Mouse (Mus musculus) cerebellum, postnatal 4 days (tissue): ENCODE measurements around the gene Thy1.

ENCODE experiments used
- DNase-seq, 2 experiments: peaks; one replicate each; pipeline ENCODE4 v3.0.0; 2022; ENCODE audit warnings: low spot score in 2 of 2, mixed read lengths in 1 of 2

The Thy1 gene

GRCm38 (mm10) chr9:44042836-44043707 lies at the start of gene Thy1:
TSS of gene Thy1 (plus strand) at chr9:44043384.
- DNase-seq = peak; percentile 35 to 49

- DNase-seq = no peak
Observed at GRCm38 (mm10) chr9:43997681-43998080, 45.5 kb upstream of the Thy1 start.

- DNase-seq = no peak
Observed at GRCm38 (mm10) chr9:43998851-43999250, 44.3 kb upstream of the Thy1 start.

GRCm38 (mm10) chr9:44004362-44004761 lies 38.8 kb upstream of the Thy1 start:
- DNase-seq = no peak

GRCm38 (mm10) chr9:44005305-44005704 lies 37.9 kb upstream of the Thy1 start:
- no peak for DNase-seq

GRCm38 (mm10) chr9:44007323-44007722 lies 35.9 kb upstream of the Thy1 start:
- DNase-seq = no peak

GRCm38 (mm10) chr9:44007991-44008390 lies 35.2 kb upstream of the Thy1 start:
- no peak for DNase-seq

GRCm38 (mm10) chr9:44010900-44011299 lies 32.3 kb upstream of the Thy1 start:
- DNase-seq = no peak

- no peak for DNase-seq
Observed at GRCm38 (mm10) chr9:44011668-44012067, 31.5 kb upstream of the Thy1 start.

GRCm38 (mm10) chr9:44012164-44012563 lies 31.0 kb upstream of the Thy1 start:
- no peak for DNase-seq

- DNase-seq = peak in 1 of 2 experiments; percentile 25
Observed at GRCm38 (mm10) chr9:44012761-44013301, 30.4 kb upstream of the Thy1 start.

- DNase-seq = no peak
Observed at GRCm38 (mm10) chr9:44013781-44014180, 29.4 kb upstream of the Thy1 start.

GRCm38 (mm10) chr9:44016304-44016703 lies 26.9 kb upstream of the Thy1 start:
- DNase-seq = peak in 1 of 2 experiments; percentile 10

GRCm38 (mm10) chr9:44017846-44018245 lies 25.3 kb upstream of the Thy1 start:
- DNase-seq = no peak

GRCm38 (mm10) chr9:44020001-44020400 lies 23.2 kb upstream of the Thy1 start:
- DNase-seq = no peak

- no peak for DNase-seq
Observed at GRCm38 (mm10) chr9:44022100-44022847, 20.9 kb upstream of the Thy1 start.

- DNase-seq = no peak
Observed at GRCm38 (mm10) chr9:44024096-44024495, 19.1 kb upstream of the Thy1 start.

- DNase-seq = no peak
Observed at GRCm38 (mm10) chr9:44029580-44030236, 13.5 kb upstream of the Thy1 start.

GRCm38 (mm10) chr9:44030646-44031045 lies 12.5 kb upstream of the Thy1 start:
- DNase-seq = no peak

GRCm38 (mm10) chr9:44031079-44031478 lies 12.1 kb upstream of the Thy1 start:
- DNase-seq = no peak

- no peak for DNase-seq
Observed at GRCm38 (mm10) chr9:44031946-44032345, 11.2 kb upstream of the Thy1 start.

- no peak for DNase-seq
Observed at GRCm38 (mm10) chr9:44033317-44033716, 9.9 kb upstream of the Thy1 start.
